Mouse (Mus musculus) G1E (cell line): ENCODE measurements around the gene Ell. TPM values are rescaled to one million over a fixed set of nuclear protein-coding genes. Genes with fewer than 3 reads are reported as not detected.

Experiments used
- ATAC-seq: 2 replicates; pipeline ENCODE4 v1.8.0; 2016; ENCODE audit warnings: mild to moderate bottlenecking; ENCODE audit not compliant: insufficient number of reproducible peaks, poor library complexity, low FRiP score, severe bottlenecking; ENCODE audit errors: extremely low read depth
- DNase-seq: peaks from one replicate; pipeline ENCODE4 v3.0.0; 2012; ENCODE audit warnings: low spot score
- H3K27me3 ChIP-seq: 2 replicates; pipeline ENCODE4 v1.6.1; 2012; ENCODE audit warnings: mild to moderate bottlenecking, low read length, inconsistent platforms; ENCODE audit not compliant: insufficient read depth
- H3K36me3 ChIP-seq: replicated peaks from 2 replicates; pipeline ENCODE3; 2012; ENCODE audit warnings: mild to moderate bottlenecking, inconsistent platforms
- H3K4me1 ChIP-seq: 2 replicates; pipeline ENCODE4 v1.6.1; 2012; ENCODE audit warnings: low read depth, low read length, inconsistent platforms, mixed read lengths; ENCODE audit not compliant: insufficient read depth
- H3K4me3 ChIP-seq: 2 replicates; pipeline ENCODE4 v1.5.1; 2012; ENCODE audit warnings: low read depth, mild to moderate bottlenecking, inconsistent platforms, low read length, moderate library complexity, mixed read lengths
- H3K9me3 ChIP-seq: replicated peaks from 2 replicates; pipeline ENCODE4 v1.6.1; 2012; ENCODE audit warnings: inconsistent platforms
- CTCF ChIP-seq: IDR thresholded peaks from 2 replicates; pipeline ENCODE4 v1.5.1; 2012; ENCODE audit warnings: low read depth, low read length, inconsistent platforms, mixed read lengths
- GATA1 ChIP-seq: IDR thresholded peaks from 2 replicates; pipeline ENCODE4 v1.6.1; 2012; ENCODE audit warnings: borderline replicate concordance, low read length, inconsistent platforms, mixed read lengths
- GATA2 ChIP-seq: IDR thresholded peaks from 2 replicates; pipeline ENCODE4 v1.6.1; 2012; ENCODE audit warnings: low read depth, low read length, inconsistent platforms, borderline replicate concordance
- POLR2AphosphoS5 ChIP-seq: IDR thresholded peaks from 2 replicates; pipeline ENCODE4 v1.6.1; 2012; ENCODE audit warnings: low read depth, low read length, inconsistent platforms; ENCODE audit not compliant: insufficient replicate concordance
- TAL1 ChIP-seq: conservative IDR thresholded peaks from 2 replicates; pipeline ENCODE4 v1.6.1; 2012; ENCODE audit warnings: low read depth, low read length, inconsistent platforms, mixed read lengths
- polyA plus RNA-seq: library from polyadenylated mRNA; stranded (reverse); fragments of >175 nt; gene quantifications from 2 replicates; pipeline ENCODE4 v1.2.3, GENCODE M21; 2012
- total RNA-seq, 2 experiments: library from RNA; stranded (forward) in 1 of 2; stranded (reverse) in 1 of 2; fragments of 200-1000 nt in 1 of 2; fragments of >200 nt in 1 of 2; fragmentation: Nextera tagmentation in 1 of 2; gene quantifications; 2 replicates each; pipeline ENCODE4 v1.2.3; 2014 to 2017

Gene Ell
- total and polyA plus RNA-seq, 3 experiments = 7.6 to 56.4 (median 22.7) TPM

GRCm38 (mm10) chr8:70493692-70494415 lies 45.4 kb upstream of the Ell start:
- no peak overlapping the region; the same call in 1 of the 2 replicates for H3K4me3 ChIP-seq
- H3K9me3 ChIP-seq = no peaks in the 10 kb centered on the region
- no peak for DNase-seq
- ATAC-seq = no peak
- H3K36me3 ChIP-seq = no peaks in the 10 kb centered on the region
- TF ChIP-seq POLR2AphosphoS5 = no peak
- TF ChIP-seq GATA2 = no peak
- TF ChIP-seq GATA1 = no peak
- TF ChIP-seq TAL1 = no peak
- TF ChIP-seq CTCF = no peak
- peaks cover 98% of the 10 kb centered on the region for H3K27me3 ChIP-seq
- peaks cover 27% of the 10 kb centered on the region for H3K4me1 ChIP-seq

DNA sequence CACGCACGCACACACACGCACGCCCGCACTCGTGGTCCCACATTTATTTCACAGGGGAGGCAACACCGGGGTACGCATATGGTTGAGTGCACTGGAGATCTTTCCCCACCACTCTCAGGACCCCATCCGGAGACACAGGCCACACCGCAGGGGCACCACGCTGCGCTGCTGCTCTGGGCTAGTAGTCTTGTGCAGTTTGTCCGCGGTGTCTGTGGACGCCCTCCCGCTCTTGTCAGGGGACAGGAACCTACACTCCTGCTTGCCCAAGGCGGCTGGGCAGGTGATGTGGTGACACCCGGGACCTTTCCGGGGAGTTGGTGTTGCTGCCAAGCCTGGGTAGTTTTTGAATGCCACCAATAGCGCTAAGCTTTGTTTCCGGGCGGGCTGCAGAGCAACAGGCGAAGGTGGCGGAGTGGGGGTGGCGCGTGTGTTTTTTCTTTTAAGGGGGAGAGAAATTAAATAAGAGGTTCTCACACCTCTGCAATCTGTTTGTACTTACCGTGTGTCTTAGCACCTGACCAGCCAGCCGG lies 44.8 kb upstream of the Ell start:
- ATAC-seq (no peak), DNase-seq (no peak)
- Histone ChIP-seq H3K27me3 (peaks cover 98% of the 10 kb centered on the region), H3K4me1 (peaks cover 27% of the 10 kb centered on the region), H3K4me3 (no peak overlapping the region), H3K9me3 (no peaks in the 10 kb centered on the region), H3K36me3 (no peaks in the 10 kb centered on the region)
- TF ChIP-seq GATA2 (no peak), GATA1 (no peak), POLR2AphosphoS5 (no peak), TAL1 (no peak), CTCF (no peak)

- H3K4me3 ChIP-seq = no peak overlapping the region
- TF ChIP-seq TAL1 (no peak), GATA1 (no peak), CTCF (no peak), GATA2 (no peak), POLR2AphosphoS5 (no peak)
- H3K27me3 ChIP-seq = peaks cover 97% of the 10 kb centered on the region
- DNase-seq (no peak), ATAC-seq (no peak)
- no peaks in the 10 kb centered on the region for H3K36me3 ChIP-seq
- peaks cover 30% of the 10 kb centered on the region for H3K4me1 ChIP-seq
- no peaks in the 10 kb centered on the region for H3K9me3 ChIP-seq
These were observed 44.1 kb upstream of the Ell start for GRCm38 (mm10) chr8:70495001-70495770.

DNA sequence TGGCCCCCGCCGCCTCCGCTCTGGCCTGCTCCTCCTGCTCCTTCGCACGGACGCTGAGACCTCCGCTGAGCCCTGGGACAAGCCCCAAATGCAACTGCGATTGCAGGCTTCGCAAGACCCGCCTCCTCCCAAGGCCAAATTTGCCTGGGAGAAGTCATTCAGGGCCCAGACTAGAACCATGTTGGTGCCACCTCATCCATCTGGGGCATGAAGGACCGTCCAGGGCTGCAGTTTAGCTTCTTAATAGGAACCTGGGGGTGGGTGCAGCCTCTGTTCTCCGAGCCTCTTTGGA lies 43.5 kb upstream of the Ell start:
- no peaks in the 10 kb centered on the region for H3K9me3 ChIP-seq

GRCm38 (mm10) chr8:70500386-70501301 lies 38.6 kb upstream of the Ell start:
- peaks cover 46% of the 10 kb centered on the region for H3K27me3 ChIP-seq
- peaks cover 55% of the 10 kb centered on the region for H3K4me1 ChIP-seq
- no peaks in the 10 kb centered on the region for H3K9me3 ChIP-seq
- no peak overlapping the region; the same call in 1 of the 2 replicates for H3K4me3 ChIP-seq
- no peak for DNase-seq
- peaks cover 34% of the 10 kb centered on the region for H3K36me3 ChIP-seq
- TF ChIP-seq GATA2 = no peak
- TF ChIP-seq GATA1 = no peak
- no peak for TF ChIP-seq POLR2AphosphoS5
- ATAC-seq = no peak

More for the DNA sequence above, 43.5 kb upstream of the Ell start:
- H3K27me3 ChIP-seq = peaks cover 91% of the 10 kb centered on the region
- H3K4me3 ChIP-seq = no peak overlapping the region
- peaks cover 35% of the 10 kb centered on the region for H3K4me1 ChIP-seq
- DNase-seq = no peak
- H3K36me3 ChIP-seq = no peaks in the 10 kb centered on the region
- TF ChIP-seq TAL1 = no peak
- no peak for TF ChIP-seq GATA2
- TF ChIP-seq CTCF = no peak
- TF ChIP-seq POLR2AphosphoS5 = no peak
- TF ChIP-seq GATA1 = no peak
- ATAC-seq = no peak
